Comparison of ENCODE assay signal across 16 mouse cellular contexts in genomic region chr11:102853760-102854159, GRCm38 (mm10). TPM values are rescaled to one million over a fixed set of nuclear protein-coding genes. Genes with fewer than 3 reads are reported as not detected.
DNase-seq lines count a peak whose midpoint lies in the region; ATAC-seq and TF ChIP-seq lines count a peak whose summit lies in the region.
"Had no signal": no experiment of that assay in that cellular context is flagged by ENCODE, and none has a peak within 500 bp of the region (broad histone marks: within the 10 kb centered on the region; RNA-seq: fewer than 3 reads in every experiment).

No protein-coding gene starts in this region.

- no peak overlapping the region for H3K27ac ChIP-seq in heart, adult 2 months
- H3K27ac ChIP-seq in thymus, adult 2 months (ENCODE audit: control insufficient read depth, insufficient read depth, low read length), result no peak overlapping the region
- H3K27ac ChIP-seq in stomach, postnatal 0 days (replicated peaks), result no peak overlapping the region

- H3K9ac ChIP-seq in heart, adult 2 months (ENCODE audit: low read depth, low read length), result no peak overlapping the region
- H3K9ac ChIP-seq in stomach, postnatal 0 days (ENCODE audit: low read length), result no peak overlapping the region

- H3K79me2 ChIP-seq in heart, adult 2 months (replicated peaks; ENCODE audit: control insufficient read depth, insufficient read depth, low read length), result no peaks in the 10 kb centered on the region

- no peaks in the 10 kb centered on the region for H3K36me3 ChIP-seq in heart, adult 2 months (ENCODE audit: control insufficient read depth, insufficient read depth, low read length)
- peaks cover 46% of the 10 kb centered on the region for H3K36me3 ChIP-seq in thymus, adult 2 months (ENCODE audit: control insufficient read depth, insufficient read depth, low read length)
- peaks cover 21% of the 10 kb centered on the region for H3K36me3 ChIP-seq in stomach, postnatal 0 days (ENCODE audit: control insufficient read depth, insufficient read depth, low read length)

- TF ChIP-seq POLR2A in heart, adult 2 months (IDR thresholded peaks at IDR 0.05; ENCODE audit: insufficient read depth, low read depth, low read length), result no peak
- TF ChIP-seq POLR2A in thymus, adult 2 months (IDR thresholded peaks at IDR 0.05; ENCODE audit: control insufficient read depth, extremely low read depth, insufficient read depth, low read length, poor library complexity), result no peak

- no peak for DNase-seq in heart, adult 2 months
- no peak for DNase-seq in heart, postnatal 36 days
- DNase-seq in thymus, postnatal 14 days, result peak; percentile 17
- DNase-seq in thymus, adult 2 months, result no peak
- DNase-seq in c-Kit-positive CD71-positive TER-119-negative erythroid progenitor cells, embryonic 14.5 days (ENCODE audit: low read depth), result peak; percentile 34
- DNase-seq in stomach, postnatal 0 days (ENCODE audit: low spot score), result no peak
- DNase-seq in ovary, postnatal 10 days (ENCODE audit: low spot score), result no peak
- DNase-seq: cerebellum, adult 18-20 months; heart, adult 11 months; kidney, postnatal 10 days; right cerebral cortex, postnatal 25 days; thymus, postnatal 25 days had no signal

- H3K27me3 ChIP-seq in heart, adult 2 months (ENCODE audit: control insufficient read depth, insufficient read depth, low read length), result no peaks in the 10 kb centered on the region
- H3K27me3 ChIP-seq in thymus, adult 2 months (ENCODE audit: control insufficient read depth, insufficient read depth, low read length), result no peaks in the 10 kb centered on the region
- no peaks in the 10 kb centered on the region for H3K27me3 ChIP-seq in stomach, postnatal 0 days (ENCODE audit: control insufficient read depth, insufficient read depth, low read length)

- TF ChIP-seq EP300 in heart, adult 2 months (IDR thresholded peaks at IDR 0.05; ENCODE audit: insufficient read depth, low read depth, low read length), result no peak
- TF ChIP-seq EP300 in stomach, postnatal 0 days (optimal IDR thresholded peaks at IDR 0.05), result no peak

- H3K9me3 ChIP-seq in stomach, postnatal 0 days (ENCODE audit: control insufficient read depth, low read length), result no peaks in the 10 kb centered on the region

- no peaks in the 10 kb centered on the region for H3K4me1 ChIP-seq in heart, adult 2 months (ENCODE audit: control insufficient read depth, insufficient read depth, low read length)
- no peaks in the 10 kb centered on the region for H3K4me1 ChIP-seq in thymus, adult 2 months (replicated peaks; ENCODE audit: control insufficient read depth, insufficient read depth, low read length)
- H3K4me1 ChIP-seq in stomach, postnatal 0 days (replicated peaks; ENCODE audit: control insufficient read depth, insufficient read depth), result no peaks in the 10 kb centered on the region

- TF ChIP-seq CTCF in heart, adult 2 months (IDR thresholded peaks at IDR 0.05), result peak; percentile 52
- no peak for TF ChIP-seq CTCF in thymus, adult 2 months (IDR thresholded peaks at IDR 0.05; ENCODE audit: borderline replicate concordance, control insufficient read depth, extremely low read depth, insufficient read depth, low read length, poor library complexity)
- TF ChIP-seq CTCF in stomach, postnatal 0 days (IDR thresholded peaks at IDR 0.05; ENCODE audit: low read depth), result peak; percentile 62

- intact Hi-C loops in heart, adult 2 months (cut with DNase I), result no loop called here
- intact Hi-C loops in heart, postnatal 36 days (cut with DNase I), result loop anchor here (2.0 kb wide), 1 partner anchor 35 kb away; the partner anchor contains the start of gene Gjc1

- no peak for ATAC-seq in stomach, postnatal 0 days (ENCODE audit: low FRiP score, low TSS enrichment)
- no peak for ATAC-seq in inflammation-experienced regulatory T-cells, adult 6 months

- H3K4me3 ChIP-seq in heart, adult 2 months, result no peak overlapping the region
- H3K4me3 ChIP-seq in thymus, adult 2 months (ENCODE audit: control insufficient read depth, insufficient read depth, low read length), result no peak overlapping the region
- H3K4me3 ChIP-seq in stomach, postnatal 0 days (ENCODE audit: low read depth, low read length), result no peak overlapping the region

- H3K4me2 ChIP-seq in stomach, postnatal 0 days (replicated peaks; ENCODE audit: low read depth), result no peak overlapping the region

RNA-seq across cellular contexts. Expression of gene Higd1b, which starts 18.1 kb away (rescaled TPM):
- total RNA-seq in heart, adult 2 months (2021), result 10 to 100 TPM; 11.0 to 12.2 TPM
- 15.2 and 21.6 TPM in 2 replicates for polyA plus RNA-seq in heart, adult 2 months (2012; rRNA removed)
- total RNA-seq in heart, postnatal 36 days (2021), result 10 to 100 TPM; 12.7 to 17.0 TPM
- polyA plus RNA-seq in thymus, adult 2 months (2012; rRNA removed), result 0.36 and 1.4 TPM in 2 replicates
- polyA plus RNA-seq in stomach, postnatal 0 days (2015; fragmentation: Nextera tagmentation; extraction: Ambion mirVana), result 3.2 and 5.9 TPM in 2 replicates
- not detected for polyA plus RNA-seq in inflammation-experienced regulatory T-cells, adult 6 months (2017; shearing (Covaris generic))
- total RNA-seq: hematopoietic stem cell, adult 5-6 weeks had no signal
- polyA plus RNA-seq: neural tube, embryonic 11.5 days had no signal

RNA-seq across cellular contexts. Expression of gene Eftud2, which starts 27.0 kb away (rescaled TPM):
- total RNA-seq in heart, adult 2 months (2021), result 10 to 100 TPM; 36.0 to 37.4 TPM
- 44.9 and 62.6 TPM in 2 replicates for polyA plus RNA-seq in heart, adult 2 months (2012; rRNA removed)
- total RNA-seq in heart, postnatal 36 days (2021), result 10 to 100 TPM; 32.7 to 37.9 TPM
- 215 and 245 TPM in 2 replicates for polyA plus RNA-seq in thymus, adult 2 months (2012; rRNA removed)
- 62.0 and 65.2 TPM in 2 replicates for polyA plus RNA-seq in stomach, postnatal 0 days (2015; fragmentation: Nextera tagmentation; extraction: Ambion mirVana)
- 100 to 1,000 TPM; 111 to 148 (median 126) TPM for polyA plus RNA-seq in inflammation-experienced regulatory T-cells, adult 6 months (2017; shearing (Covaris generic))

RNA-seq across cellular contexts. Expression of gene Ccdc103, which starts 27.2 kb away (rescaled TPM):
- not detected for total RNA-seq in heart, adult 2 months (2021)
- 0.18 and 0.20 TPM in 2 replicates for polyA plus RNA-seq in heart, adult 2 months (2012; rRNA removed)
- total RNA-seq in heart, postnatal 36 days (2021), result not detected
- 0.28 TPM in 1 of 2 replicates, not detected in the other for polyA plus RNA-seq in thymus, adult 2 months (2012; rRNA removed)
- polyA plus RNA-seq in stomach, postnatal 0 days (2015; fragmentation: Nextera tagmentation; extraction: Ambion mirVana), result 0.30 and 0.56 TPM in 2 replicates
- polyA plus RNA-seq in inflammation-experienced regulatory T-cells, adult 6 months (2017; shearing (Covaris generic)), result not detected

RNA-seq across cellular contexts. Expression of gene Fam187a, which starts 31.2 kb away (rescaled TPM):
- total RNA-seq in heart, adult 2 months (2021), result not detected
- not detected in 2 replicates for polyA plus RNA-seq in heart, adult 2 months (2012; rRNA removed)
- not detected for total RNA-seq in heart, postnatal 36 days (2021)
- polyA plus RNA-seq in thymus, adult 2 months (2012; rRNA removed), result not detected in 2 replicates
- polyA plus RNA-seq in stomach, postnatal 0 days (2015; fragmentation: Nextera tagmentation; extraction: Ambion mirVana), result not detected in 2 replicates
- not detected for polyA plus RNA-seq in inflammation-experienced regulatory T-cells, adult 6 months (2017; shearing (Covaris generic))
- total RNA-seq: hematopoietic stem cell, adult 5-6 weeks had no signal
- polyA plus RNA-seq: limb, embryonic 11.5 days; neural tube, embryonic 11.5 days had no signal

RNA-seq across cellular contexts. Expression of gene Gjc1, which starts 34.3 kb away (rescaled TPM):
- total RNA-seq in heart, adult 2 months (2021), result 10 to 100 TPM; 19.4 to 23.4 TPM
- 12.9 and 26.4 TPM in 2 replicates for polyA plus RNA-seq in heart, adult 2 months (2012; rRNA removed)
- 10 to 100 TPM; 23.6 to 33.0 TPM for total RNA-seq in heart, postnatal 36 days (2021)
- polyA plus RNA-seq in thymus, adult 2 months (2012; rRNA removed), result 1.4 and 1.7 TPM in 2 replicates
- polyA plus RNA-seq in stomach, postnatal 0 days (2015; fragmentation: Nextera tagmentation; extraction: Ambion mirVana), result 18.1 and 21.1 TPM in 2 replicates
- not detected for polyA plus RNA-seq in inflammation-experienced regulatory T-cells, adult 6 months (2017; shearing (Covaris generic))
- total RNA-seq: hematopoietic stem cell, adult 5-6 weeks had no signal

Comparison
In these comparisons a context has a peak if more than half of its experiments do, and no peak if none do; other contexts are left out.
1. DNase-seq: peak in thymus, postnatal 14 days (single experiment) and c-Kit-positive CD71-positive TER-119-negative erythroid progenitor cells, embryonic 14.5 days (single experiment); none in heart, adult 2 months (0 of 2), heart, postnatal 36 days (0 of 2), thymus, adult 2 months (single experiment), stomach, postnatal 0 days (single experiment) and ovary, postnatal 10 days (single experiment).